Mouse (Mus musculus): ENCODE results near the gene Elovl5. TPM values are rescaled to one million over a fixed set of nuclear protein-coding genes. Genes with fewer than 3 reads are reported as not detected.
"Not testable (repeated sequence)": the region's sequence is repeated elsewhere in the genome, so short reads cannot be mapped to it uniquely, and the experiment has no call there.

Elovl5 gene
- total RNA-seq, 2 experiments from 2014 or later, result 32.3 to 37.0 TPM

GRCm38 (mm10) chr9:77993101-77993500, 75.9 kb downstream of the Elovl5 start:
- no peak for DNase-seq (ENCODE audit: low spot score in 2 of 2)

- not testable (repeated sequence) for DNase-seq (ENCODE audit: low spot score in 2 of 2)
Measured at GRCm38 (mm10) chr9:77993538-77994255, 76.5 kb downstream of the Elovl5 start.

- DNase-seq (ENCODE audit: low spot score in 2 of 2), result no peak
Measured at GRCm38 (mm10) chr9:77995235-77995634, 78.1 kb downstream of the Elovl5 start.

DNA sequence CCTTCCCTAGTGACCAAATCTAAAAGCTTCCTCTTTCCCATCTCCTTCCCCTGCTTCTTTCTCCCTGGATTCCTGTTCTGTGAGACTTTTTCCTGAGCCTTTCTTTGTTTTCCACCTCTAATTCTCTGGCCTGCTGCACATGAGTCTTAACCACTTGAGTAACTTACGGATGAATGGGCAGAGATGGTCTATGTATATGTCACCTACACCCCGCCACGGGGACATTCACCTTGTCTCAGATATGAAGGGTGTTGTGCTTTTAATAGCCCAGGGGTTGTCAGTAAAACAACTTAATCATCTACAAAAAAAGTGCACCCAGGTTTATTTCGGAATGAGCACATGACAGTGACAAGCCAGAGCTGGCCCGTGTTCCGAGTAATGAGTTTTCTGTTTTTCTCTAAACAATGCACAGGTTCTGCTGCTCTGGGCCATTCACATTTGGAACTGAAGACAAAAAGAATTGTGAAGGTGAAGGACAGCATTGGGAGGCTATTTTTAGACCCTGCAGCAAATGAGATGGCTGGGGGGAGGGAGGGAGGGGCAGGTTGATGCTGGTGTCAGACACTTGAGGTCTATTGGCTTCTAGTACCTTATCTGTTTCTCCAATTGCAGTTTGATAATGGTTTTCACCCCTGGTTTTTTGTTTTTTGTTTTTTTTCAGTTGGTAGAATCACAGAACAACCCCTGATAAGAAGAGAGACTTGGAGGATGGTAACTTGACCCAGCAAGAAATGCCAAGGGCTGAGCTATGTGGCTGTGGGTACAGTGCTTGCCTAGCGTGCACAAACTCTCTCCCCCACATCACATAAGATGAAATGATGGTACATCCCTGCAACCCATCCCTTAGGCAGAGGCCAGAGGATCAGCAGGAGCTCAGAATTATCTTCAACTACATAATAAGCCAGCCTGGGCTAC, 83.7 kb downstream of the Elovl5 start:
- DNase-seq (ENCODE audit: low spot score in 2 of 2), result no peak

DNA sequence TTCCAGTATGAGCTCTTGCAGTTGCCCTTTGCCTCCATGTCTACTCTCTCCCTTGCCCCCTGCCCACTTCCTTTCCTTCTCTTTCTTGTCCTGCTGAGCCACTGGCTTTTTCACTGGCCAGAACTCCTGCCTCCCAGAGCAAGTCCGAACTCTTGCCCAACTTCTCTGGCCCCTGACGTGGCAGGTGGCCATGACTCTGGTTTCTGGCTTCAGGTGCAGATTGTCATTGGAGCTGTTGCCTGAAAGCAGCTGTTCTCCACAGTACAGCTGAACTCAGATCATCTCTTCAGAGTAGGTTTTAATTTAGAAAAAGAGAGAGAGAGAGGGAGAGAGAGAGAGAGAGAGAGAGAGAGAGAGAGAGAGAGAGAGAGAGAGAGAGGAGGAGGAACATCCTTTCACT, 86.1 kb downstream of the Elovl5 start:
- DNase-seq (ENCODE audit: low spot score in 2 of 2), result no peak

DNA sequence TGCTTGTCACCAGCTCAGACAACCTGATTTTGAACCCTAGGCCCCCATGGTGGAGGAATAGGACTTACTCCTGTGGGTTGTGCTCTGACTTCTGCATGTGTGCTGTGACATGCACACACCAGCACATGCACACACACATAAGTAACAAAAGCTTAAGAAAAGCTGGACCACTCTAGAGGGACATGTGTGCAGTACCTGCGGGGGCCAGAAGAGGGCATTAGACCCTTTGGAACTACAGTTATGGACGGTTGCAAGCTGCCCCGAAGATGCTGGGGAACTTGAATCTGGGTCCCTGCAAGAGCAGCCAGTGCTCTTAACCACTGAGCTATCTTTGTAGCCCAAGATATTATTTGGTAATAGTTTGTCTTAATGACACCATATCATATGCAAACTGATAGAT, 88.3 kb downstream of the Elovl5 start:
- no peak for DNase-seq (ENCODE audit: low spot score in 2 of 2)

- DNase-seq (ENCODE audit: low spot score in 2 of 2), result peak; percentile 66 to 82
Measured at GRCm38 (mm10) chr9:78006209-78007001, 89.2 kb downstream of the Elovl5 start.

DNA sequence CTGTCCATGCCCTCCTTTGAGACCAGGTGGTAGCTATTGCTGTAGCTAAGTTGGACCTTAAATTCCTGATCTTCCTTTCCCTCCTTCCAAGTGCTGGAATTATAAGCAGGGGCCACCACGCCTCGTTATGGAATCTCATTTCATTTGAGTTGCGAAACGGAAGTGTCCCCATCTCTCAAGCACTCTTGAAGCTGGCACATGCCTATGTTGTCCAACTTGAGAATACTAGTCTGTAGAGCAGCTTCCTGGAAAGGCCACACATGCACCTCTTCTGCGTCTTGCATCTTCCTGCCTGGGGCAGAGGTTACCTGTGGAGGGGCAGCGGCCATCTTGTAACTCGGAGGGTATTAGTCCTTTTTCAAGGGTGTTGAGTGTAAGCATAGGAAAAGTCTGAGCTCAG, 92.2 kb downstream of the Elovl5 start:
- no peak for DNase-seq (ENCODE audit: low spot score in 2 of 2)

GRCm38 (mm10) chr9:78010187-78010586, 93.0 kb downstream of the Elovl5 start:
- no peak for DNase-seq (ENCODE audit: low spot score in 2 of 2)

DNA sequence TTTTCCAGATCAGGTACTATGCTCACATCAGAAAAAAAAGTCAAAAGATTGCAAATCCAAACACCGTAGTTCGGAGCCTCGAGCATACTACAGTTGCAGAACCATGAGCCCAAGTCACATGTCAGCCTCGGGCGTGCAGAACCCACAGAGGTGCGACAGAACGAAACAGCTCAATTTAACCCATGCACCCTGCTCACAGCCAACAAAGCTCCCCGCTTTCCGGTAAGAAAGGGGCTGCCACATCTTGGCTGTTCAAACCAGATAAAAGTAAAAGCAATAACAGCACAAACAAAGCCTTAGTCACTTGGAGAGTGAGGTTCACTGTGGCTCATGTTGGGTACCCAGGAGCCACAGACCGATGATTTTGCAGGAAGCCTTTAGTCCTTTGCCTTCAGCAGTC, 93.5 kb downstream of the Elovl5 start:
- DNase-seq (ENCODE audit: low spot score in 2 of 2), result no peak

- DNase-seq (ENCODE audit: low spot score in 2 of 2), result no peak
Measured at GRCm38 (mm10) chr9:78012066-78012465, 94.9 kb downstream of the Elovl5 start.

DNA sequence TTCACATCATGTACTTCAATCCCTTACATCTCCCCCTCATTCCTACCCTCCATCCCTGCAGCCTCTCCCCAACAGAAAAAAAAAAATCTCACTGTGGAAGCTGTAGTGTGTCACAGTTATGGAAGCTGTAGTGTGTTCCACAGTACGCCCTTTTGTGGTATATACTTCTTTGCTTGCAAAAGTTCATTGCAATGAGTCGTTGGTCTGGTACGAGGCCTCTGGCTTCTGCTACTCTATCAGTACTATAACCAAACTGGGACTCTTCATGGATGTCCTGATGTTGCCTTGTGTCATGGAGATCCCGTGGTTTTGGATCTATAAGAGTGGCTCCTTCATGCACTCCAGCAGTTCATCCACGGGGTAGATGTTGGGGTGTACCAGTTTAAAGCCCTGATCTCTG, 95.5 kb downstream of the Elovl5 start:
- DNase-seq (ENCODE audit: low spot score in 2 of 2), result no peak

DNA sequence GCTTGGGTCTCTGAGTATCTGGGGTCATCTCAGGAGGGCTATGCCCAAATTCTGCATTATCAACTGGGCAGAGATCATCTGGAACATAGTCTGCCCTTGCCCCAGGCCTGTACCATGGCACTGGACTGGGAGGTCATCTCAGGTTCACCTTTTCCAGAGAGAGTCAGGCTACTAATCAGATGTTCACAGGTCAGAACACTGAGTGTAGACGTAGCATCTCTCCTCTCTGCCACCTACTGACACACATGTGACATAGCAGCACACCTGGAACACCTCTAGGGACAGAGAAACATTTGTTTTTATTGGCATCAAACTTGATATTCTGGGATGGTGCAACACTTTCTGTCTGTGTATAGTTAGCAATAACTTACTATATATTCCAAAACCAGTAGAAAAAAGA, 96.6 kb downstream of the Elovl5 start:
- no peak for DNase-seq (ENCODE audit: low spot score in 2 of 2)

GRCm38 (mm10) chr9:78015816-78016215, 98.7 kb downstream of the Elovl5 start:
- DNase-seq (ENCODE audit: low spot score in 2 of 2), result no peak

DNA sequence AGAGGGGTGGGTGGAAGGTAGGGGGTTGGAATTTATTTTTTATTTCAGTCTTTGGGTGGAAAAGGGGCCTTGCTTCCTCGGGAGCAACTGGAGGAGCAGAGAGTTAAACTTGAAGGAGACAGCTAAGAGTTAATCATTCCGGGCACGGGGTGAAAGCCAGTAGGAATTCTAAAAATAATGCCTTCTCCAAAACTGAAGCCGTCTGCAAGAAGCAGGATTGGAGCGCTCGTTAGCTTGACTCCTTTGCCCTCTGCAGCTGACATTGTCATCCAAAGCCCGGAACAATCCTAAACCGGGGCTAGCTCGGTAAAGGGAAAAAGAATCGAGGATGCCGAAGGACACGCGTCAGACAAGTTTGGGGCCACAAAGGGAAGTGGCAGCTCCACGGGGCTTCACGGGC, 99.1 kb downstream of the Elovl5 start:
- no peak for DNase-seq (ENCODE audit: low spot score in 2 of 2)

GRCm38 (mm10) chr9:78021256-78021655, 104.1 kb downstream of the Elovl5 start:
- no peak for DNase-seq (ENCODE audit: low spot score in 2 of 2)

DNA sequence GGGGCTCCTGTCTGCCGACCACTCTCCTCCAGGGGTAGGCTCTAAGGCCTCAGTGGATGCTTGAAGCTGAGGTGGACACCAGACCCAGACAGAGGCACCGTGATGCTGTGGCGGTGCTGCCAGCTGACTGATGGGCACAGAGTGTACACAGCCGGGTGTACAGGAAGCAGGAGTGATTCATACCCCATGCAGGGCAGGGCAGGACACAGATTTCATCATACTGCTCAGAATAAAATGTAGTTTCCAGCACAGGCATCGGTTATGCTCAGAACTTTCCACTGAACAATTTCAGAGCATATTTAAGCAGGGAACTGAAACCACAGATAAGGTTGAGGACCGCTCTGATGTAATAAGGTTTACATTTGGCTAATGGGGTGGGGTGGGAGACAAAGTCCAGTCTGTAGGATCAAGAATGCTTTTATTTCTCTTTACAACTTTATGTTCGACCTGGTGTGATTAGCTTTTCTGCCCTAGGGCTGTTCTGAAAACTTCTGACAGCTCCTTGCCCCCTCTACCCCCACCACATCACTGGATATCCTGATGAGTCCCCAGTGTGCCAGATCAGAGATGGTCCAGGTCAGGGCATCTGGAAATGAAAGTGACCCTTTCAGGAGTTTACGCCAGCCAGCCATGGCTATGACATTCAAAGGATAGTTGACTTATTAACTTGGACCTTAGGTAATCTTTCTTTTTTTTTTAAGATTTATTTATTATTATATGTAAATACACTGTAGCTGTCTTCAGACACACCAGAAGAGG, 105.2 kb downstream of the Elovl5 start:
- no peak for DNase-seq (ENCODE audit: low spot score in 2 of 2)

DNA sequence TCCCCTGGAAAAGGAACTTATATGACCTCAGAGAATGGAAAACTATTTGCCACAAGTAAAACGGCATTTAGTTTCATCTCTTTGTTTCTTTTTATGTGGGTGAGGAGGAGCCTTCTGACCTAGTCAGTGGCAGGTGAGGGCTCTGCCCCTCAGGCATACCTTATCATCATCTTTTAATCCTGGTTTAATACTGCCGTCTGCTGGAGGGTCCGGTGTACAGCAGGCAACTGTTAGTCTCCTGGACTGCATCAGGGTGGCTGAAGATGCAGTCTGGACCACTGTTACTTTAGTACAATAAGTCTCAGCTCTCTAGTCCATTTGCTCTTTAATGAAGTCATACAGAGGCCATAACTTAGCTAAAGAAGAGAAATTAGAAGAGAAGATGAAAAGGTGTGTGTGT, 107.7 kb downstream of the Elovl5 start:
- DNase-seq (ENCODE audit: low spot score in 2 of 2), result peak in 1 of 2 experiments; percentile 40

- no peak for DNase-seq (ENCODE audit: low spot score in 2 of 2)
Measured at GRCm38 (mm10) chr9:78027099-78027498, 109.9 kb downstream of the Elovl5 start.

DNA sequence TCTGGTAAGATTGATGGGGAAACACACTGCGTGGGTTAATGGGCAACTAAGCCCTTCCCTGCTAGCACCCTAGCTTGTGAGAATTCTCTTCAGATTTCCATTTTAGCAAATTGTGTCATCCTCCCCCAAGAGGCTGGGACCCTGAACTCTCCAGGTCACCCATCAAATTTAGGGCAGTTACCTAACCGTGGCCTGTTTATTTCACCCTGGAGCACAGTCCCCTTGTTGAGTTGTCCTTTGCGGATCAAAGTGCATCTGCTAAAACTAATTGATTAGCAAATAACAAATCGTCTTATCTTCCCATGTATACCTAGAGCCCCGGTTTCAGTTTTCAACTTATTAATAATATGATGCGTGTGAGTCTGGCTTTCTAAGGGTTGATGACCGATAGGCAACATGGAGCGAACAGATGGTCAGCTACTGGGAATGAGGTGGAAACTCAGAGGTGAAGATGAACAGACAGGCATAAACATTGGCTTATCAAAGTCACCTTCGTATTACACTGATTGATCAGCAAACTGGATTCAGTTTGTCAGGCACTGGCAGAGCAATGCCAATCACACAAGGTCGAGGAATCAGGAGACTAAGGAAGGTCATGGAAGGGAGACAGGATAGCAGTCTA, 113.8 kb downstream of the Elovl5 start:
- no peak for DNase-seq (ENCODE audit: low spot score in 2 of 2)

Measured in gastrocnemius, postnatal 4 days (tissue).